Mouse (Mus musculus) heart, adult 2 months (tissue): ENCODE measurements around the gene Adprhl1. TPM values are rescaled to one million over a fixed set of nuclear protein-coding genes. Genes with fewer than 3 reads are reported as not detected.

Source experiments
- DNase-seq, 2 experiments: peaks; one replicate each; pipeline ENCODE4 v3.0.0; 2021
- H3K27ac ChIP-seq: fragments of 200-600 bp; 2 replicates; pipeline ENCODE4 v1.8.1; 2022
- H3K27me3 ChIP-seq: fragments of 200-500 bp; 2 replicates; pipeline ENCODE4 v1.6.1; 2012; ENCODE audit warnings: mild to moderate bottlenecking, low read length, inconsistent platforms, mixed read lengths; ENCODE audit not compliant: control insufficient read depth, insufficient read depth
- H3K36me3 ChIP-seq: fragments of 200-500 bp; 2 replicates; pipeline ENCODE4 v1.6.1; 2012; ENCODE audit warnings: low read length, inconsistent platforms; ENCODE audit not compliant: control insufficient read depth, insufficient read depth
- H3K4me1 ChIP-seq: fragments of 200-500 bp; 2 replicates; pipeline ENCODE4 v1.6.1; 2011; ENCODE audit warnings: low read length; ENCODE audit not compliant: control insufficient read depth, insufficient read depth
- H3K4me3 ChIP-seq: fragments of 200-600 bp; 2 replicates; pipeline ENCODE4 v1.8.1; 2022
- H3K79me2 ChIP-seq: fragments of 200-500 bp; replicated peaks from 2 replicates; pipeline ENCODE4 v1.6.1; 2012; ENCODE audit warnings: mild to moderate bottlenecking, inconsistent platforms, low read length, moderate library complexity, mixed read lengths; ENCODE audit not compliant: control insufficient read depth, insufficient read depth
- H3K9ac ChIP-seq: fragments of 200-500 bp; 2 replicates; pipeline ENCODE4 v1.6.1; 2012; ENCODE audit warnings: low read depth, mild to moderate bottlenecking, control low read depth, inconsistent platforms, low read length, mixed read lengths
- CTCF ChIP-seq: fragments of 200-600 bp; IDR thresholded peaks from 2 replicates; pipeline ENCODE4 v1.8.1; 2022; ENCODE audit warnings: antibody characterized with exemption, mild to moderate bottlenecking, moderate library complexity
- EP300 ChIP-seq: fragments of 200-500 bp; IDR thresholded peaks from 2 replicates; pipeline ENCODE4 v1.6.1; 2011; ENCODE audit warnings: low read depth, low read length, control low read depth; ENCODE audit not compliant: insufficient read depth
- POLR2A ChIP-seq: fragments of 200-500 bp; IDR thresholded peaks from 2 replicates; pipeline ENCODE4 v1.6.1; 2011; ENCODE audit warnings: mild to moderate bottlenecking, low read depth, low read length, control low read depth; ENCODE audit not compliant: insufficient read depth
- WGBS: fragments of 180-500 bp; shearing (Covaris S2); methylation state at CpG from one replicate; pipeline ENCODE4 v1.1.7; 2018; 5-methylcytosine and 5-hydroxymethylcytosine counted together
- intact Hi-C: fragments of 180-260 bp; cut with DNase I; formaldehyde crosslinking; loops from one replicate; pipeline ENCODE4 v1.15.1; 2025
- polyA plus RNA-seq: library from polyadenylated mRNA; depleted of rRNA; stranded (reverse); fragments of >200 nt; gene quantifications from 2 replicates; pipeline ENCODE4 v1.2.3, GENCODE M21; 2012
- total RNA-seq, 2 experiments: library from RNA; stranded (reverse); gene quantifications; 2 replicates each; pipeline ENCODE4 v1.2.3; 2021

Gene Adprhl1
- total and polyA plus RNA-seq, 3 experiments = 371 to 599 (median 587) TPM

GRCm38 (mm10) chr8:13227184-13227583 is 26.8 kb downstream of the Adprhl1 start:
- intact Hi-C loops = no loop called here
- no peaks in the 10 kb centered on the region for H3K36me3 ChIP-seq
- 0 out of 2 replicates have a peak, but pooled peaks have one; percentile 52 for TF ChIP-seq EP300
- TF ChIP-seq CTCF = no peak
- no peak; the same call in 1 of the 2 replicates for TF ChIP-seq POLR2A

DNA sequence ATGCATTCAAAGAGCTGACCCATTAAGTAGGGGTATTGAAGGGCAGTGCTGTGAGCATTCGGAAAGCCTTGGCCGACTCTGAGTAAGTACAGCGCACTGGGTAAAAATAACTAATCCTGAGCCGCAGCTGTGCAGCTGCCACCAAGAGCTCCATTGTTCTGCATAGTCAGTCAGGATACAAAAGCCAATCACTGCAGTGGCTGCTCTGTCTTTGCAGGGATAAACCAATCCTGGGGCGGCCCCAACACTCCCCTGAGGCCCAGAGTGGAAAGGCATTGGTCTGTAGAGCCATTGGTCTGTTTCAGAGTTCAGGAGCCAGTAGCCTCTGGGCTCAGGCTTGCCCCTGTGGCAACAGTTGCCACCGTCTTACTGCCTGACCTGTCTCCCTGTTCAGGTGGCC is 27.7 kb downstream of the Adprhl1 start:
- H3K27ac ChIP-seq = peak overlapping the region; percentile 67
- DNase-seq = no peak
- intact Hi-C loops = no loop called here
- no peaks in the 10 kb centered on the region for H3K27me3 ChIP-seq
- peaks cover 4% of the 10 kb centered on the region; the same call in 1 of the 2 replicates for H3K4me1 ChIP-seq
- H3K36me3 ChIP-seq = no peaks in the 10 kb centered on the region
- TF ChIP-seq EP300 (no peak), CTCF (no peak), POLR2A (no peak)
- no peak overlapping the region for H3K4me3 ChIP-seq
- 54% methylated on average over 6 of the region's 6 CpGs for WGBS
- H3K79me2 ChIP-seq = no peaks in the 10 kb centered on the region
- H3K9ac ChIP-seq = peak overlapping the region; percentile 8; the same call in 1 of the 2 replicates

More at GRCm38 (mm10) chr8:13227184-13227583, 26.8 kb downstream of the Adprhl1 start:
- H3K79me2 ChIP-seq = no peaks in the 10 kb centered on the region
- WGBS = 21% methylated on average over 3 of the region's 3 CpGs
- H3K4me3 ChIP-seq = no peak overlapping the region
- peaks cover 4% of the 10 kb centered on the region; the same call in 1 of the 2 replicates for H3K4me1 ChIP-seq
- no peaks in the 10 kb centered on the region for H3K27me3 ChIP-seq
- no peak overlapping the region for H3K9ac ChIP-seq
- no peak for DNase-seq
- H3K27ac ChIP-seq = peak overlapping the region; percentile 67; the same call in 1 of the 2 replicates

DNA sequence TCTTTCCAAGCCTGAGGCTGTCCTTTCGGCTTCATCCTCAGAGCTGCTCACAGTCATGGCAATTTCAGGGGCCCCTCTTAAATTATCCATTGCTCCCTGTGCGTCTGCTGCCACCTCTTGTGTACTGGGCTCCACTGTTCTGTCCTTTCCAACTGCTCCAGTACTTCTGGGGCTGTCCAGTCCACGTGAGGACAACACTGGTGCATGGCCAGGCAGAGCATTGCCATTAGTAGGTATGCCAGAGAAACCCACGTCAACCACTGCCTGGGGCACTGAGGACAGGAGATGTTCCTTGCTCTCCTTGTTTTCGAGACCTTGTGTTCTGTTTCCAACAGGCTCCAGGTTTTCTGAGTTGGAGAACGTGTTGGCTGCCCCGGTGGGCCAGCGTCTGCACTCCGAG is 29.5 kb downstream of the Adprhl1 start:
- H3K36me3 ChIP-seq = no peaks in the 10 kb centered on the region
- H3K4me3 ChIP-seq = no peak overlapping the region
- TF ChIP-seq EP300 = peak; percentile 72
- TF ChIP-seq CTCF = no peak
- TF ChIP-seq POLR2A = no peak
- H3K27ac ChIP-seq = peak overlapping the region; percentile 54
- WGBS = 58% methylated on average over 9 of the region's 9 CpGs
- H3K4me1 ChIP-seq = peaks cover 1% of the 10 kb centered on the region; the same call in 1 of the 2 replicates
- no peaks in the 10 kb centered on the region for H3K27me3 ChIP-seq
- no peak overlapping the region for H3K9ac ChIP-seq
- intact Hi-C loops = no loop called here
- peak in 1 of 2 experiments; percentile 51 for DNase-seq
- H3K79me2 ChIP-seq = no peaks in the 10 kb centered on the region

GRCm38 (mm10) chr8:13218441-13218840 is 35.5 kb downstream of the Adprhl1 start:
- WGBS = 76% methylated on average over 4 of the region's 4 CpGs
- DNase-seq = no peak
- Histone ChIP-seq H3K9ac (no peak overlapping the region), H3K79me2 (no peaks in the 10 kb centered on the region), H3K4me1 (peaks cover 2% of the 10 kb centered on the region; the same call in 1 of the 2 replicates), H3K4me3 (no peak overlapping the region), H3K36me3 (no peaks in the 10 kb centered on the region), H3K27me3 (no peaks in the 10 kb centered on the region), H3K27ac (no peak overlapping the region)
- no peak for TF ChIP-seq EP300
- no peak for TF ChIP-seq POLR2A
- no peak for TF ChIP-seq CTCF
- intact Hi-C loops = no loop called here

- H3K4me3 ChIP-seq = no peak overlapping the region
- TF ChIP-seq CTCF (no peak), POLR2A (no peak), EP300 (no peak)
- no peaks in the 10 kb centered on the region for H3K36me3 ChIP-seq
- intact Hi-C loops = no loop called here
- no peaks in the 10 kb centered on the region for H3K79me2 ChIP-seq
- H3K27me3 ChIP-seq = no peaks in the 10 kb centered on the region
- no peak for DNase-seq
- H3K27ac ChIP-seq = no peak overlapping the region
- no peak overlapping the region for H3K9ac ChIP-seq
- H3K4me1 ChIP-seq = peaks cover 3% of the 10 kb centered on the region; the same call in 1 of the 2 replicates
Measured at GRCm38 (mm10) chr8:13217986-13218385, 36.0 kb downstream of the Adprhl1 start.

DNA sequence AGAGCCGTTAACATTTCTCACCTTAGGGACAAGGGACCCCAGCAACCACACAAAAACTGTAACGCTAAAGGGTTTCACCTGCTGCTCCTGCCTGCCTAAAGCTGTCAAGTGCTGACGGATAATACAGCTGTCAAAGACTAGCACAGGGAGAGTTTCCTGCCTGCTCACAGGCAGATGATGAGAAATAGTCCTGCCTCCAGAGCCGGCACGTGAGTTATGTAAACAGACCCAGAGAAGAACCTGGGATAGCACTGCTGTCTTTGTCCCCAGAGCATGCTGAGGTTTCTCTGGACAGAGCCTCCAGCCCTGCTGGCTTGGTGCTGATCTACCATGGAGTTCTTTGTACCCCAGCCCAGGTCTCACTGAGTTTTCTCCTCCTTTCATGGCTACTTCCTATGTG is 36.9 kb downstream of the Adprhl1 start:
- WGBS = 43% methylated on average over 5 of the region's 5 CpGs
- H3K4me1 ChIP-seq = peaks cover 3% of the 10 kb centered on the region; the same call in 1 of the 2 replicates
- intact Hi-C loops = no loop called here
- no peaks in the 10 kb centered on the region for H3K79me2 ChIP-seq
- TF ChIP-seq POLR2A (no peak), EP300 (no peak), CTCF (no peak)
- no peak for DNase-seq
- no peaks in the 10 kb centered on the region for H3K27me3 ChIP-seq
- no peak overlapping the region for H3K9ac ChIP-seq
- H3K27ac ChIP-seq = no peak overlapping the region
- no peaks in the 10 kb centered on the region for H3K36me3 ChIP-seq
- no peak overlapping the region for H3K4me3 ChIP-seq
